Mouse (Mus musculus) embryonic facial prominence, embryonic 11.5 days (tissue): ENCODE results near the gene Pitpnc1. TPM values are rescaled to one million over a fixed set of nuclear protein-coding genes. Genes with fewer than 3 reads are reported as not detected.

ENCODE experiments used
- ATAC-seq: fragments of 200-750 bp; cut with Nextera tagmentation; replicated peaks from 2 replicates; pipeline ENCODE4 v1.8.0; 2017; ENCODE audit warnings: low read depth; ENCODE audit not compliant: insufficient number of reproducible peaks, low FRiP score, low TSS enrichment
- DNase-seq: peaks from one replicate; pipeline ENCODE4 v3.0.0-alpha.2; 2015; ENCODE audit warnings: low spot score
- H3K27ac ChIP-seq: fragments of 300-500 bp; sonication (generic); replicated peaks from 2 replicates; pipeline ENCODE4 v1.5.1; 2014; ENCODE audit warnings: mild to moderate bottlenecking, low read depth, low read length, control low read depth
- H3K27me3 ChIP-seq: fragments of 300-500 bp; sonication (generic); 2 replicates; pipeline ENCODE4 v1.6.1; 2014; ENCODE audit warnings: mild to moderate bottlenecking, low read length, moderate library complexity, mixed read lengths; ENCODE audit not compliant: control insufficient read depth, insufficient read depth
- H3K36me3 ChIP-seq: fragments of 300-500 bp; sonication (generic); replicated peaks from 2 replicates; pipeline ENCODE4 v1.6.1; 2014; ENCODE audit warnings: low read depth, mild to moderate bottlenecking, low read length, moderate library complexity, mixed read lengths; ENCODE audit not compliant: control insufficient read depth, insufficient read depth
- H3K4me1 ChIP-seq: fragments of 300-500 bp; sonication (generic); 2 replicates; pipeline ENCODE4 v1.6.1; 2014; ENCODE audit warnings: low read length, mixed read lengths; ENCODE audit not compliant: control insufficient read depth, insufficient read depth
- H3K4me2 ChIP-seq: fragments of 300-500 bp; sonication (generic); 2 replicates; pipeline ENCODE4 v1.6.1; 2014; ENCODE audit warnings: low read depth, mild to moderate bottlenecking, control low read depth, low read length, moderate library complexity
- H3K4me3 ChIP-seq: fragments of 300-500 bp; sonication (generic); 2 replicates; pipeline ENCODE4 v1.5.1; 2014; ENCODE audit warnings: low read depth, low read length, control low read depth
- H3K9ac ChIP-seq: fragments of 300-500 bp; sonication (generic); replicated peaks from 2 replicates; pipeline ENCODE4 v1.6.1; 2014; ENCODE audit warnings: mild to moderate bottlenecking, control low read depth, low read length
- H3K9me3 ChIP-seq: fragments of 300-500 bp; sonication (generic); replicated peaks from 2 replicates; pipeline ENCODE4 v1.6.1; 2016; ENCODE audit warnings: mild to moderate bottlenecking, low read length, inconsistent platforms, mixed read lengths; ENCODE audit not compliant: control insufficient read depth
- WGBS: fragments of 180-500 bp; shearing (Covaris S2); extraction: QIAGEN DNeasy Blood & Tissue Kit; methylation state at CpG from one replicate; pipeline ENCODE4 v1.1.7; 2014; 5-methylcytosine and 5-hydroxymethylcytosine counted together
- polyA plus RNA-seq: library from polyadenylated mRNA; unstranded; fragments of >200 nt; fragmentation: Nextera tagmentation; extraction: Ambion mirVana; gene quantifications from 2 replicates; pipeline ENCODE4 v1.2.1, GENCODE M21; 2014

Pitpnc1 gene
- polyA plus RNA-seq, 1 experiment from 2014 or later = 45.1 TPM

GRCm38 (mm10) chr11:107414996-107415747 is 55.3 kb downstream of the Pitpnc1 start:
- H3K4me1 ChIP-seq = no peaks in the 10 kb centered on the region; the same call in 1 of the 2 replicates
- H3K9me3 ChIP-seq = no peaks in the 10 kb centered on the region
- no peak overlapping the region for H3K9ac ChIP-seq
- H3K27ac ChIP-seq = no peak overlapping the region
- no peak overlapping the region for H3K4me2 ChIP-seq
- no peaks in the 10 kb centered on the region for H3K36me3 ChIP-seq
- H3K27me3 ChIP-seq = no peaks in the 10 kb centered on the region
- DNase-seq = no peak
- H3K4me3 ChIP-seq = no peak overlapping the region
- no peak for ATAC-seq
- 59% methylated on average over 11 of the region's 11 CpGs for WGBS

GRCm38 (mm10) chr11:107413251-107413655 is 57.2 kb downstream of the Pitpnc1 start:
- Histone ChIP-seq H3K4me3 (no peak overlapping the region), H3K9ac (no peak overlapping the region), H3K9me3 (no peaks in the 10 kb centered on the region), H3K36me3 (no peaks in the 10 kb centered on the region), H3K4me2 (no peak overlapping the region; the same call in 1 of the 2 replicates), H3K4me1 (no peaks in the 10 kb centered on the region; the same call in 1 of the 2 replicates), H3K27ac (no peak overlapping the region; the same call in 1 of the 2 replicates), H3K27me3 (no peaks in the 10 kb centered on the region)
- peak; percentile 86 for DNase-seq
- WGBS = 1% methylated on average over 14 of the region's 14 CpGs
- ATAC-seq = peak; percentile 80

GRCm38 (mm10) chr11:107412128-107412527 is 58.4 kb downstream of the Pitpnc1 start:
- Histone ChIP-seq H3K4me1 (no peaks in the 10 kb centered on the region; the same call in 1 of the 2 replicates), H3K36me3 (no peaks in the 10 kb centered on the region), H3K4me2 (no peak overlapping the region), H3K27ac (no peak overlapping the region), H3K27me3 (no peaks in the 10 kb centered on the region), H3K9me3 (no peaks in the 10 kb centered on the region), H3K4me3 (no peak overlapping the region), H3K9ac (no peak overlapping the region)
- WGBS = 87% methylated on average over 4 of the region's 4 CpGs
- DNase-seq = no peak
- ATAC-seq = no peak

DNA sequence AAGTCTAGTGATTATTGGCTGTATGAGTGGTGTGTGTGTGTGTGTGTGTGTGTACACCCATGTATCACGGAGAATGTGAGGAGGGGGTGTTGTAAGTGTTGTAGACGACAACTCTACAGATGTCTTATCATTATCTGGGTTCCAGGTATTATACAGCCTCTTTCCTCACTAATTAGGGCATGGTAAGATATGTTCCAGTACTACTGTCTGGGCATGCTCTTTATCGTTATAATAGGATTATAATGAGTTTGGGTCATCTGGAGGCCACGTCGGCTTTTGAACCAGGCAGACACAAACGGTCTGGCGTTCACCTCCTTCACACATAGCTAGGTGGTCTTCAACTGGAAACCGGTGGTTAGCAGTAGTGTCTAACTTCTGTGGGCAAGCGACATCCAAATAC is 58.9 kb downstream of the Pitpnc1 start:
- no peak overlapping the region for H3K27ac ChIP-seq
- no peak overlapping the region for H3K4me2 ChIP-seq
- no peak for ATAC-seq
- no peaks in the 10 kb centered on the region for H3K9me3 ChIP-seq
- 77% methylated on average over 9 of the region's 9 CpGs for WGBS
- no peak overlapping the region for H3K4me3 ChIP-seq
- no peaks in the 10 kb centered on the region for H3K36me3 ChIP-seq
- DNase-seq = no peak
- H3K9ac ChIP-seq = no peak overlapping the region
- no peaks in the 10 kb centered on the region for H3K4me1 ChIP-seq
- H3K27me3 ChIP-seq = no peaks in the 10 kb centered on the region

DNA sequence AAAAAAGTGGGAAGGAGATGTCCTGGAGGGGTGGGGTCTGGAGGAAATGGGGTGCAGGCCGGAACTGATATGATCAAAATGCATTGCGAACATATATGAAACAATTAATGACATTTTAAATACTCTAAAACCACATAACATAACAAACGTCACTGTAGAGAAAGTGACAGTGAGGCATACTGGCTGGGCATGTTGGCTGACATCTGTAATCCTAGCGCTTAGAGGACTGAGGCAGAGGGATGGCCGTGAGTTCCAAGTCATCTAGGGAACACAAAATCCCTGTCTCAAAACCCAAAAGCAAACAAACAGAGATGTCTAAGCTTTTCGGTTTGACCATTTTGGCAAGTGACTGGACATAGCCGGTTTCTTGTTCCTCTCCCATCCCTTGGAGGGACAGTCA is 59.7 kb downstream of the Pitpnc1 start:
- Histone ChIP-seq H3K27me3 (no peaks in the 10 kb centered on the region), H3K4me1 (no peaks in the 10 kb centered on the region), H3K9ac (no peak overlapping the region), H3K36me3 (no peaks in the 10 kb centered on the region), H3K4me2 (no peak overlapping the region), H3K9me3 (no peaks in the 10 kb centered on the region), H3K27ac (no peak overlapping the region), H3K4me3 (no peak overlapping the region)
- DNase-seq (no peak), ATAC-seq (no peak)
- WGBS = 83% methylated on average over 7 of the region's 7 CpGs

- Histone ChIP-seq H3K4me3 (no peak overlapping the region), H3K4me1 (no peaks in the 10 kb centered on the region), H3K27ac (no peak overlapping the region), H3K4me2 (no peak overlapping the region), H3K27me3 (no peaks in the 10 kb centered on the region), H3K9ac (no peak overlapping the region), H3K9me3 (no peaks in the 10 kb centered on the region), H3K36me3 (no peaks in the 10 kb centered on the region)
- ATAC-seq = no peak
- no peak for DNase-seq
- 74% methylated on average over 5 of the region's 5 CpGs for WGBS
These were observed 60.3 kb downstream of the Pitpnc1 start for GRCm38 (mm10) chr11:107410090-107410732.

- WGBS = 86% methylated on average over 7 of the region's 7 CpGs
- no peaks in the 10 kb centered on the region for H3K4me1 ChIP-seq
- H3K9ac ChIP-seq = no peak overlapping the region
- H3K27ac ChIP-seq = no peak overlapping the region
- ATAC-seq (no peak), DNase-seq (no peak)
- no peaks in the 10 kb centered on the region for H3K9me3 ChIP-seq
- no peaks in the 10 kb centered on the region for H3K36me3 ChIP-seq
- H3K4me3 ChIP-seq = no peak overlapping the region
- no peaks in the 10 kb centered on the region for H3K27me3 ChIP-seq
- no peak overlapping the region for H3K4me2 ChIP-seq
These were observed 61.6 kb downstream of the Pitpnc1 start for GRCm38 (mm10) chr11:107408886-107409285.

DNA sequence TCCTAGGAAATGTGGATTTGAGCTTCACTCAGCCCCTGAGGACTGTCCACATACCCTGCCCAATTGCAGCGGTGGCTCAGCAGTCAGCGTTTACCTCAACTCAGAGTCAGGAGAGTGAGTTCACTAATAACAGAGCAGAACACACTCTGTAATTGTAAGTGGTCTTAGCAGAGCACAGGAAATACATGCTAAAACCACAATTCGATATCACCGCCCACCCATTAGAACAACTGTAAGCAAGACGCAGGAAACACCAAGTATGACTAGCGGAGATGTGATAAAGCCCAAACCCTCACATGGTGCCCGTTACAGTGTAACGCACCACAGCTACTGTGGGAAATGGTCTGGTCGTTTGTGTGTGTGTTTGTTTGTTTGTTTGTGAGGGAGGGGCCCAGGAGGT is 62.8 kb downstream of the Pitpnc1 start:
- Histone ChIP-seq H3K4me3 (no peak overlapping the region), H3K4me2 (no peak overlapping the region), H3K4me1 (no peaks in the 10 kb centered on the region), H3K9ac (no peak overlapping the region), H3K9me3 (no peaks in the 10 kb centered on the region), H3K27ac (no peak overlapping the region), H3K27me3 (no peaks in the 10 kb centered on the region), H3K36me3 (no peaks in the 10 kb centered on the region)
- ATAC-seq (no peak), DNase-seq (no peak)
- 77% methylated on average over 9 of the region's 9 CpGs for WGBS
